Mouse (Mus musculus): ENCODE measurements at regions not wholly inside any gene's neighbourhood (a gene's known extent, or its start where the extent isn't known, plus 50 kb on each side); places are given as distances from the start of the nearest gene placed in this dataset.

DNA sequence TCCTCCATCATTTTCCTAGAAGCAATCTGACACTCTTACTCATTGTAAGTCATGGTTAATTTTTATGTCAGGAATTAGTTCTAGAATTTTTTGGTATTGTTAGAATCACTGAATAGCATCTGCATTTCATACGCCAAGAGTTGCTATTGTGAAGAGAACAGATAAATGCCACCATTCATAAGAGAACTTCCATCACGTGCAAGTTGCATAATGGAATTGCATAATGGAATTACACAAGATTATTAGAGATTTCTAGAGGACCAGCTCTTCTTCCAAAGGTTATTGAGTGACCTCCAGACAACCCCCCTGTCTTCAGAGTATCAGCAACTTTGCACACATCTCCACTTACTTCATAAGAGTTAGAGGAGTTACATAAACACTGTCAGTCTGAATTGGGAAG, 233.7 kb upstream of the Pum3 start:
- TF ChIP-seq CTCF (IDR thresholded peaks at IDR 0.05 in 2 of 3, conservative IDR thresholded peaks at IDR 0.05 in 1 of 3; ENCODE audit: control insufficient read depth in 1 of 3, insufficient read depth in 1 of 3, low read depth in 2 of 3, low read length in 3 of 3, poor library complexity in 1 of 3, severe bottlenecking in 1 of 3), result no peak
- no peak for TF ChIP-seq MYB (IDR thresholded peaks at IDR 0.05; ENCODE audit: low read depth, low read length)
- TF ChIP-seq CHD1 (IDR thresholded peaks at IDR 0.05; ENCODE audit: low read depth, low read length), result no peak
- TF ChIP-seq MAFK (IDR thresholded peaks at IDR 0.05; ENCODE audit: borderline replicate concordance, low read depth, low read length), result no peak
- TF ChIP-seq POLR2A (IDR thresholded peaks at IDR 0.05; ENCODE audit: control insufficient read depth in 1 of 2, insufficient read depth in 1 of 2, low read depth in 1 of 2, low read length in 2 of 2, poor library complexity in 1 of 2), result no peak
- TF ChIP-seq RCOR1 (IDR thresholded peaks at IDR 0.05; ENCODE audit: low read depth, low read length), result no peak
- no peak for TF ChIP-seq GABPA (IDR thresholded peaks at IDR 0.05; ENCODE audit: low read depth, low read length)

Data from MEL (cell line).